Mouse (Mus musculus) c-Kit-positive CD71-positive TER-119-negative erythroid progenitor cells, embryonic 14.5 days (primary cell): ENCODE data around the gene Gm10375.
"Not testable (repeated sequence)": the region's sequence is repeated elsewhere in the genome, so short reads cannot be mapped to it uniquely, and the experiment has no call there.

ENCODE experiments used
- DNase-seq: peaks from one replicate; pipeline ENCODE4 v3.0.0-alpha.2; 2013; ENCODE audit warnings: low read depth

Gm10375 gene

GRCm38 (mm10) chr14:43607913-43608312, at the start of gene Gm10375:
TSS of gene Gm10375 (minus strand) at chr14:43608013.
- not testable (repeated sequence) for DNase-seq

- DNase-seq = not testable (repeated sequence)
Measured at GRCm38 (mm10) chr14:43579046-43579445, 28.8 kb downstream of the Gm10375 start, which contains the start of gene Gm17654. TSS of gene Gm17654 (minus strand) at chr14:43579146.

- not testable (repeated sequence) for DNase-seq
Measured at GRCm38 (mm10) chr14:43577969-43578368, 29.8 kb downstream of the Gm10375 start.
